ENCODE assay signal across 26 mouse cellular contexts in genomic region chr17:31210299-31210698, GRCm38 (mm10). TPM values are rescaled to one million over a fixed set of nuclear protein-coding genes. Genes with fewer than 3 reads are reported as not detected.
DNase-seq lines count a peak whose midpoint lies in the region; ATAC-seq and TF ChIP-seq lines count a peak whose summit lies in the region.
"Had no signal": no experiment of that assay in that cellular context is flagged by ENCODE, and none has a peak within 500 bp of the region (broad histone marks: within the 10 kb centered on the region; RNA-seq: fewer than 3 reads in every experiment).

No protein-coding gene starts in this region.

- peak; percentile 77 for ATAC-seq in liver, embryonic 16.5 days (ENCODE audit: low read depth)
- ATAC-seq in forebrain, embryonic 14.5 days, result no peak

- peak overlapping the region; percentile 85 for H3K27ac ChIP-seq in MEL (ENCODE audit: control insufficient read depth, low read depth, low read length)
- H3K27ac ChIP-seq in liver, embryonic 16.5 days (ENCODE audit: low read length), result peak overlapping the region; percentile 62
- no peak overlapping the region for H3K27ac ChIP-seq in forebrain, embryonic 14.5 days (ENCODE audit: low read depth, low read length)
- H3K27ac ChIP-seq: heart, adult 2 months; hindbrain, embryonic 15.5 days; stomach, embryonic 15.5 days had no signal

- intact Hi-C loops in left cerebral cortex, postnatal 36 days (cut with DNase I), result no loop called here

- peaks cover 0 to 14% of the 10 kb centered on the region in 2 experiments; a peak in 3 of 4 replicates for H3K36me3 ChIP-seq in MEL (ENCODE audit: control insufficient read depth in 1 of 2, insufficient read depth in 2 of 2, low read length in 2 of 2)
- no peaks in the 10 kb centered on the region for H3K36me3 ChIP-seq in liver, embryonic 16.5 days (ENCODE audit: control insufficient read depth, insufficient read depth)
- no peaks in the 10 kb centered on the region for H3K36me3 ChIP-seq in forebrain, embryonic 14.5 days (ENCODE audit: control insufficient read depth, insufficient read depth, low read length)
- H3K36me3 ChIP-seq: hindbrain, embryonic 15.5 days; stomach, embryonic 15.5 days had no signal

- TF ChIP-seq POLR2A in MEL (IDR thresholded peaks at IDR 0.05; ENCODE audit: control insufficient read depth in 1 of 2, insufficient read depth in 1 of 2, low read depth in 1 of 2, low read length in 2 of 2, poor library complexity in 1 of 2), result peak in 1 of 2 experiments; percentile 74; a peak in 2 of 4 replicates

- 24% methylated on average over 7 of the region's 7 CpGs for WGBS in liver, embryonic 16.5 days (ENCODE audit: insufficient replicate concordance)
- 90% methylated on average over 7 of the region's 7 CpGs for WGBS in forebrain, embryonic 14.5 days

- H3K9ac ChIP-seq in MEL (ENCODE audit: control insufficient read depth, low read depth, low read length, poor library complexity, severe bottlenecking), result no peak overlapping the region
- H3K9ac ChIP-seq in liver, embryonic 16.5 days (ENCODE audit: low read depth, low read length), result no peak overlapping the region
- no peak overlapping the region for H3K9ac ChIP-seq in forebrain, embryonic 14.5 days (ENCODE audit: low read length)
- H3K9ac ChIP-seq: hindbrain, embryonic 15.5 days; lung, embryonic 14.5 days; stomach, embryonic 15.5 days had no signal

- no peaks in the 10 kb centered on the region for H3K27me3 ChIP-seq in MEL (ENCODE audit: control insufficient read depth in 1 of 2, insufficient read depth in 2 of 2, low read length in 2 of 2)
- H3K27me3 ChIP-seq in liver, embryonic 16.5 days (ENCODE audit: control insufficient read depth, insufficient read depth, low read depth, low read length), result no peaks in the 10 kb centered on the region
- H3K27me3 ChIP-seq in forebrain, embryonic 14.5 days (replicated peaks; ENCODE audit: control insufficient read depth, insufficient read depth, low read length), result no peaks in the 10 kb centered on the region
- H3K27me3 ChIP-seq: hindbrain, embryonic 15.5 days; stomach, embryonic 15.5 days had no signal

- no peak for TF ChIP-seq CTCF in MEL (IDR thresholded peaks at IDR 0.05 in 2 of 3, conservative IDR thresholded peaks at IDR 0.05 in 1 of 3; ENCODE audit: control insufficient read depth in 1 of 3, insufficient read depth in 1 of 3, low read depth in 2 of 3, low read length in 3 of 3, poor library complexity in 1 of 3, severe bottlenecking in 1 of 3)

- no peak overlapping the region for H3K4me3 ChIP-seq in MEL (ENCODE audit: control insufficient read depth in 1 of 2, insufficient read depth in 1 of 2, low read depth in 2 of 2, low read length in 2 of 2)
- H3K4me3 ChIP-seq in liver, embryonic 16.5 days (ENCODE audit: low read depth, low read length), result no peak overlapping the region
- no peak overlapping the region for H3K4me3 ChIP-seq in forebrain, embryonic 14.5 days (ENCODE audit: low read depth, low read length)
- H3K4me3 ChIP-seq: heart, adult 2 months; hindbrain, embryonic 15.5 days; stomach, embryonic 15.5 days had no signal

- peaks cover 9% of the 10 kb centered on the region for H3K79me2 ChIP-seq in MEL (ENCODE audit: control insufficient read depth, insufficient read depth, low read length, poor library complexity)

- H3K4me1 ChIP-seq in MEL (ENCODE audit: control insufficient read depth in 1 of 2, insufficient read depth in 2 of 2, low read length in 2 of 2), result peaks cover 10 to 32% of the 10 kb centered on the region in 2 experiments
- peaks cover 28% of the 10 kb centered on the region for H3K4me1 ChIP-seq in liver, embryonic 16.5 days (ENCODE audit: control insufficient read depth, low read depth, low read length)
- H3K4me1 ChIP-seq in forebrain, embryonic 14.5 days (ENCODE audit: control insufficient read depth, insufficient read depth, low read length), result no peaks in the 10 kb centered on the region
- H3K4me1 ChIP-seq: hindbrain, embryonic 15.5 days; stomach, embryonic 15.5 days had no signal

- no peaks in the 10 kb centered on the region for H3K9me3 ChIP-seq in MEL (replicated peaks; ENCODE audit: insufficient read depth, low read length)
- H3K9me3 ChIP-seq in liver, embryonic 16.5 days (replicated peaks; ENCODE audit: control insufficient read depth, low read length), result no peaks in the 10 kb centered on the region
- H3K9me3 ChIP-seq in forebrain, embryonic 14.5 days (replicated peaks; ENCODE audit: control insufficient read depth, low read length), result no peaks in the 10 kb centered on the region
- H3K9me3 ChIP-seq: hindbrain, embryonic 15.5 days; stomach, embryonic 15.5 days had no signal

- peak; percentile 51 to 69; a peak in 3 of 4 replicates for TF ChIP-seq EP300 in MEL (IDR thresholded peaks at IDR 0.05; ENCODE audit: low read depth in 1 of 2, low read length in 2 of 2)

- H3K4me2 ChIP-seq in liver, embryonic 16.5 days (ENCODE audit: low read depth, low read length), result peak overlapping the region; percentile 1; the same call in 1 of the 2 replicates
- H3K4me2 ChIP-seq in forebrain, embryonic 14.5 days (ENCODE audit: low read length), result no peak overlapping the region
- H3K4me2 ChIP-seq: hindbrain, embryonic 15.5 days; lung, embryonic 14.5 days; stomach, embryonic 15.5 days had no signal

- no peak for TF ChIP-seq RAD21 in MEL (IDR thresholded peaks at IDR 0.05; ENCODE audit: low read depth, low read length)

- peak; percentile 78 for DNase-seq in CD4-positive, CD25-positive, alpha-beta regulatory T cell, adult 2 months (ENCODE audit: low read depth, low spot score)
- peak; percentile 91 for DNase-seq in MEL (ENCODE audit: low read depth, low spot score)
- peak; percentile 87 for DNase-seq in induced T-regulatory cell, adult 2 months (ENCODE audit: low read depth)
- DNase-seq in left cerebral cortex, postnatal 36 days (ENCODE audit: low spot score in 2 of 2), result no peak
- no peak for DNase-seq in kidney, postnatal 10 days
- DNase-seq in ovary, adult 18-20 months (ENCODE audit: low spot score), result no peak
- DNase-seq in forebrain, embryonic 14.5 days (ENCODE audit: low spot score), result no peak
- DNase-seq: adrenal gland, postnatal 14 days; cerebellum, adult 9-10 months; gastrocnemius, postnatal 10 days; heart, adult 2 months; heart, postnatal 10 days; kidney, adult 18-20 months; kidney, postnatal 4 days; layer of hippocampus, postnatal 36 days; lung, embryonic 14.5 days; spleen, adult 18-20 months had no signal

TF ChIP-seq in MEL, 35 proteins besides CTCF, POLR2A, EP300 and RAD21 (continues in another document):
- TF ChIP-seq ETS1 (IDR thresholded peaks at IDR 0.05; ENCODE audit: low read depth, low read length) (peak; percentile 83), GATA1 (IDR thresholded peaks at IDR 0.05; ENCODE audit: low read depth, low read length) (peak; percentile 74), JUND (IDR thresholded peaks at IDR 0.05; ENCODE audit: low read depth, low read length) (no peak), MAZ (IDR thresholded peaks at IDR 0.05; ENCODE audit: low read depth, low read length) (peak; percentile 66; the same call in 1 of the 2 replicates), ZC3H11A (IDR thresholded peaks at IDR 0.05; ENCODE audit: low read depth, low read length) (no peak), POLR2AphosphoS2 (IDR thresholded peaks at IDR 0.05; ENCODE audit: low read length) (0 out of 2 replicates have a peak, but pooled peaks have one; percentile 28), TAL1 (IDR thresholded peaks at IDR 0.05; ENCODE audit: low read length) (peak; percentile 71), MYB (IDR thresholded peaks at IDR 0.05; ENCODE audit: low read depth, low read length) (0 out of 2 replicates have a peak, but pooled peaks have one; percentile 52), RCOR1 (IDR thresholded peaks at IDR 0.05; ENCODE audit: low read depth, low read length) (0 out of 2 replicates have a peak, but pooled peaks have one; percentile 36), ELF1 (IDR thresholded peaks at IDR 0.05; ENCODE audit: low read depth, low read length) (peak; percentile 37; the same call in 1 of the 2 replicates), TCF12 (IDR thresholded peaks at IDR 0.05; ENCODE audit: low read depth, low read length) (peak; percentile 79), SIN3A (IDR thresholded peaks at IDR 0.05; ENCODE audit: low read length) (peak; percentile 57), USF2 (IDR thresholded peaks at IDR 0.05; ENCODE audit: borderline replicate concordance in 1 of 2, insufficient read depth in 1 of 2, low read depth in 1 of 2, low read length in 2 of 2) (no peak), MAX (IDR thresholded peaks at IDR 0.05; ENCODE audit: low read length) (peak; percentile 68), HCFC1 (IDR thresholded peaks at IDR 0.05; ENCODE audit: low read depth, low read length) (0 out of 2 replicates have a peak, but pooled peaks have one; percentile 41), TBP (IDR thresholded peaks at IDR 0.05; ENCODE audit: low read depth, low read length) (peak; percentile 85), CHD1 (IDR thresholded peaks at IDR 0.05; ENCODE audit: low read depth, low read length) (no peak), MYC (IDR thresholded peaks at IDR 0.05; ENCODE audit: low read depth, low read length) (peak; percentile 39; the same call in 1 of the 2 replicates), NELFE (IDR thresholded peaks at IDR 0.05; ENCODE audit: low read depth, low read length) (peak; percentile 56)

RNA-seq across cellular contexts. Expression of gene Ubash3a, which starts 2.6 kb away (rescaled TPM):
- 24.9 and 30.2 TPM in 2 replicates for total RNA-seq in MEL (2012; rRNA removed)
- 10 to 100 TPM; 27.6 to 57.4 TPM for polyA plus RNA-seq in MEL (2012; ENCODE audit: insufficient read depth in 1 of 2, insufficient read length in 2 of 2, low read depth in 1 of 2, low replicate concordance in 2 of 2, missing spikeins in 1 of 2)
- 6.3 and 8.2 TPM in 2 replicates for polyA plus RNA-seq in liver, embryonic 16.5 days (2015; fragmentation: Nextera tagmentation; extraction: Ambion mirVana)
- not detected for total RNA-seq in left cerebral cortex, postnatal 36 days (2021)
- polyA plus RNA-seq in forebrain, embryonic 14.5 days (2014; fragmentation: Nextera tagmentation; extraction: Ambion mirVana), result not detected in 2 replicates
- total RNA-seq: gastrocnemius, postnatal 10 days; midbrain, postnatal 0 days had no signal
- polyA plus RNA-seq: frontal cortex, adult 2 months; hindbrain, embryonic 15.5 days; midbrain, postnatal 0 days had no signal

RNA-seq across cellular contexts. Expression of gene Tmprss3, which starts 11.5 kb away (rescaled TPM):
- total RNA-seq in MEL (2012; rRNA removed), result 0.08 and 0.13 TPM in 2 replicates
- under 1 TPM in 1 of 2 experiments, not detected in 1; 0.11 TPM for polyA plus RNA-seq in MEL (2012; ENCODE audit: insufficient read depth in 1 of 2, insufficient read length in 2 of 2, low read depth in 1 of 2, low replicate concordance in 2 of 2, missing spikeins in 1 of 2)
- polyA plus RNA-seq in liver, embryonic 16.5 days (2015; fragmentation: Nextera tagmentation; extraction: Ambion mirVana), result 0.47 and 0.51 TPM in 2 replicates
- not detected for total RNA-seq in left cerebral cortex, postnatal 36 days (2021)
- polyA plus RNA-seq in forebrain, embryonic 14.5 days (2014; fragmentation: Nextera tagmentation; extraction: Ambion mirVana), result not detected in 2 replicates
- total RNA-seq: adrenal gland, postnatal 14 days; heart, adult 2 months; heart, postnatal 10 days; layer of hippocampus, postnatal 36 days had no signal
- polyA plus RNA-seq: forebrain, embryonic 11.5 days; heart, adult 2 months; hindbrain, embryonic 15.5 days; limb, embryonic 11.5 days; lung, embryonic 14.5 days; neural tube, embryonic 11.5 days had no signal

RNA-seq across cellular contexts. Expression of gene Tff1, which starts 45.2 kb away (rescaled TPM):
- not detected in 2 replicates for total RNA-seq in MEL (2012; rRNA removed)
- polyA plus RNA-seq in MEL (2012; ENCODE audit: insufficient read depth in 1 of 2, insufficient read length in 2 of 2, low read depth in 1 of 2, low replicate concordance in 2 of 2, missing spikeins in 1 of 2), result not detected
- 0.50 TPM in 1 of 2 replicates, not detected in the other for polyA plus RNA-seq in liver, embryonic 16.5 days (2015; fragmentation: Nextera tagmentation; extraction: Ambion mirVana)
- not detected for total RNA-seq in left cerebral cortex, postnatal 36 days (2021)
- polyA plus RNA-seq in forebrain, embryonic 14.5 days (2014; fragmentation: Nextera tagmentation; extraction: Ambion mirVana), result not detected in 2 replicates
- total RNA-seq: adrenal gland, postnatal 14 days; gastrocnemius, postnatal 10 days; heart, adult 2 months; heart, postnatal 10 days; layer of hippocampus, postnatal 36 days; midbrain, postnatal 0 days had no signal
- polyA plus RNA-seq: embryonic facial prominence, embryonic 14.5 days; forebrain, embryonic 11.5 days; frontal cortex, adult 2 months; heart, adult 2 months; hindbrain, embryonic 15.5 days; limb, embryonic 11.5 days; lung, embryonic 14.5 days; midbrain, postnatal 0 days; neural tube, embryonic 11.5 days had no signal

Comparison
In these comparisons a context has a peak if more than half of its experiments do, and no peak if none do; other contexts are left out.
1. DNase-seq: peak in CD4-positive, CD25-positive, alpha-beta regulatory T cell, adult 2 months (single experiment), MEL (single experiment) and induced T-regulatory cell, adult 2 months (single experiment); none in left cerebral cortex, postnatal 36 days (0 of 2), kidney, postnatal 10 days (single experiment), ovary, adult 18-20 months (single experiment) and forebrain, embryonic 14.5 days (single experiment).